Mouse (Mus musculus) limb, embryonic 10.5 days (tissue): Measurements from ENCODE around the gene Folr2. TPM values are rescaled to one million over a fixed set of nuclear protein-coding genes. Genes with fewer than 3 reads are reported as not detected.

Experiments
- DNase-seq: peaks from one replicate; pipeline ENCODE4 v3.0.0-alpha.2; 2017; ENCODE audit warnings: low spot score
- H3K27ac ChIP-seq: fragments of 300-500 bp; sonication (generic); 2 replicates; pipeline ENCODE4 v1.5.1; 2016; ENCODE audit warnings: mild to moderate bottlenecking
- H3K27me3 ChIP-seq: fragments of 300-500 bp; sonication (generic); 2 replicates; pipeline ENCODE4 v1.6.1; 2016; ENCODE audit warnings: low read depth, mild to moderate bottlenecking; ENCODE audit not compliant: poor library complexity, severe bottlenecking
- H3K36me3 ChIP-seq: fragments of 300-500 bp; sonication (generic); 2 replicates; pipeline ENCODE4 v1.6.1; 2016; ENCODE audit warnings: mild to moderate bottlenecking, moderate library complexity
- H3K4me1 ChIP-seq: fragments of 300-500 bp; sonication (generic); 2 replicates; pipeline ENCODE4 v1.6.1; 2016
- H3K4me3 ChIP-seq: fragments of 300-500 bp; sonication (generic); 2 replicates; pipeline ENCODE4 v1.5.1; 2016; ENCODE audit warnings: mild to moderate bottlenecking, moderate library complexity
- H3K9me3 ChIP-seq: fragments of 300-500 bp; sonication (generic); replicated peaks from 2 replicates; pipeline ENCODE4 v1.6.1; 2016; ENCODE audit warnings: mild to moderate bottlenecking
- WGBS: fragments of 180-500 bp; shearing (Covaris S2); methylation state at CpG from one replicate; pipeline ENCODE4 v1.1.7; 2016; 5-methylcytosine and 5-hydroxymethylcytosine counted together
- polyA plus RNA-seq: library from polyadenylated mRNA; unstranded; fragments of >200 nt; fragmentation: Nextera tagmentation; extraction: Ambion mirVana; gene quantifications from 2 replicates; pipeline ENCODE4 v1.2.1, GENCODE M21; 2016

Gene Folr2
- polyA plus RNA-seq, 1 experiment from 2014 or later = 0.21 TPM

- H3K9me3 ChIP-seq = no peaks in the 10 kb centered on the region
- 77% methylated on average over 9 of the region's 9 CpGs for WGBS
These were observed 25.6 kb upstream of the Folr2 start for GRCm38 (mm10) chr7:101882413-101883154.

GRCm38 (mm10) chr7:101880855-101881254 lies 23.9 kb upstream of the Folr2 start:
- H3K36me3 ChIP-seq = no peaks in the 10 kb centered on the region
- no peaks in the 10 kb centered on the region for H3K9me3 ChIP-seq
- 84% methylated on average over 4 of the region's 4 CpGs for WGBS
- H3K27me3 ChIP-seq = no peaks in the 10 kb centered on the region
- no peak overlapping the region for H3K27ac ChIP-seq
- no peaks in the 10 kb centered on the region for H3K4me1 ChIP-seq
- DNase-seq = no peak
- H3K4me3 ChIP-seq = no peak overlapping the region

More at GRCm38 (mm10) chr7:101882413-101883154, 25.6 kb upstream of the Folr2 start:
- Histone ChIP-seq H3K27me3 (no peaks in the 10 kb centered on the region), H3K4me3 (no peak overlapping the region), H3K36me3 (no peaks in the 10 kb centered on the region), H3K4me1 (no peaks in the 10 kb centered on the region), H3K27ac (no peak overlapping the region)
- no peak for DNase-seq

GRCm38 (mm10) chr7:101875978-101876377 lies 19.0 kb upstream of the Folr2 start:
- H3K27ac ChIP-seq = no peak overlapping the region
- no peak for DNase-seq
- no peaks in the 10 kb centered on the region for H3K9me3 ChIP-seq
- H3K36me3 ChIP-seq = no peaks in the 10 kb centered on the region
- H3K4me1 ChIP-seq = no peaks in the 10 kb centered on the region
- WGBS = 100% methylated on average over 1 of the region's 1 CpGs
- no peak overlapping the region for H3K4me3 ChIP-seq
- no peaks in the 10 kb centered on the region for H3K27me3 ChIP-seq

GRCm38 (mm10) chr7:101871296-101871695 lies 14.3 kb upstream of the Folr2 start:
- Histone ChIP-seq H3K9me3 (no peaks in the 10 kb centered on the region), H3K4me3 (no peak overlapping the region), H3K4me1 (no peaks in the 10 kb centered on the region), H3K27me3 (no peaks in the 10 kb centered on the region), H3K36me3 (no peaks in the 10 kb centered on the region), H3K27ac (no peak overlapping the region)
- 86% methylated on average over 3 of the region's 3 CpGs for WGBS
- DNase-seq = no peak

GRCm38 (mm10) chr7:101870629-101871028 lies 13.6 kb upstream of the Folr2 start, which contains the start of gene Folr1:
Gene Folr1 (minus strand): TSS chr7:101870788.
- no peak within 1 kb of the TSS for H3K27ac ChIP-seq
- H3K4me1 ChIP-seq = no peaks in the 10 kb centered on the region
- H3K9me3 ChIP-seq = no peaks in the 10 kb centered on the region
- WGBS = 55% methylated on average over 2 of the region's 2 CpGs
- H3K27me3 ChIP-seq = no peaks in the 10 kb centered on the region
- H3K36me3 ChIP-seq = no peaks in the 10 kb centered on the region
- no peak within 1 kb of the TSS for H3K4me3 ChIP-seq
- no peak for DNase-seq

GRCm38 (mm10) chr7:101869163-101869500 lies 12.1 kb upstream of the Folr2 start:
- Histone ChIP-seq H3K27ac (no peak overlapping the region), H3K9me3 (no peaks in the 10 kb centered on the region), H3K27me3 (no peaks in the 10 kb centered on the region), H3K4me3 (no peak overlapping the region), H3K36me3 (no peaks in the 10 kb centered on the region), H3K4me1 (no peaks in the 10 kb centered on the region)
- no peak for DNase-seq
- 78% methylated on average over 7 of the region's 7 CpGs for WGBS

GRCm38 (mm10) chr7:101868241-101869162 lies 11.5 kb upstream of the Folr2 start:
- Histone ChIP-seq H3K9me3 (no peaks in the 10 kb centered on the region), H3K36me3 (no peaks in the 10 kb centered on the region), H3K4me3 (no peak overlapping the region), H3K27ac (no peak overlapping the region), H3K27me3 (no peaks in the 10 kb centered on the region), H3K4me1 (no peaks in the 10 kb centered on the region)
- no peak for DNase-seq
- 84% methylated on average over 13 of the region's 13 CpGs for WGBS

- Histone ChIP-seq H3K27me3 (no peaks in the 10 kb centered on the region), H3K4me3 (no peak overlapping the region), H3K36me3 (no peaks in the 10 kb centered on the region), H3K9me3 (no peaks in the 10 kb centered on the region), H3K27ac (no peak overlapping the region), H3K4me1 (no peaks in the 10 kb centered on the region)
- WGBS = 90% methylated on average over 4 of the region's 4 CpGs
- no peak for DNase-seq
These were observed 10.5 kb upstream of the Folr2 start for GRCm38 (mm10) chr7:101867482-101867881.

- no peaks in the 10 kb centered on the region for H3K36me3 ChIP-seq
- WGBS = 86% methylated on average over 11 of the region's 11 CpGs
- no peaks in the 10 kb centered on the region for H3K27me3 ChIP-seq
- no peak overlapping the region for H3K4me3 ChIP-seq
- no peaks in the 10 kb centered on the region for H3K4me1 ChIP-seq
- no peaks in the 10 kb centered on the region for H3K9me3 ChIP-seq
- DNase-seq = no peak
- no peak overlapping the region for H3K27ac ChIP-seq
These were observed 9.7 kb upstream of the Folr2 start for GRCm38 (mm10) chr7:101866491-101867265.

GRCm38 (mm10) chr7:101863415-101863814 lies 6.4 kb upstream of the Folr2 start, which contains the start of gene Anapc15:
Gene Anapc15 (plus strand): TSS chr7:101863715.
- H3K36me3 ChIP-seq = no peaks in the 10 kb centered on the region
- H3K27ac ChIP-seq = no peak within 1 kb of the TSS
- no peaks in the 10 kb centered on the region for H3K9me3 ChIP-seq
- no peak for DNase-seq
- H3K4me1 ChIP-seq = no peaks in the 10 kb centered on the region
- H3K27me3 ChIP-seq = no peaks in the 10 kb centered on the region
- 83% methylated on average over 3 of the region's 3 CpGs for WGBS
- H3K4me3 ChIP-seq = no peak within 1 kb of the TSS

- Histone ChIP-seq H3K4me1 (no peaks in the 10 kb centered on the region), H3K27ac (no peak overlapping the region), H3K4me3 (no peak overlapping the region), H3K27me3 (no peaks in the 10 kb centered on the region), H3K36me3 (no peaks in the 10 kb centered on the region), H3K9me3 (no peaks in the 10 kb centered on the region)
- no peak for DNase-seq
- WGBS = 79% methylated on average over 3 of the region's 3 CpGs
These were observed 5.3 kb upstream of the Folr2 start for GRCm38 (mm10) chr7:101862291-101862690.

- DNase-seq = no peak
- no peak overlapping the region for H3K4me3 ChIP-seq
- H3K27ac ChIP-seq = no peak overlapping the region
- H3K9me3 ChIP-seq = no peaks in the 10 kb centered on the region
- H3K27me3 ChIP-seq = no peaks in the 10 kb centered on the region
- no peaks in the 10 kb centered on the region for H3K4me1 ChIP-seq
- no peaks in the 10 kb centered on the region for H3K36me3 ChIP-seq
These were observed 4.0 kb upstream of the Folr2 start for GRCm38 (mm10) chr7:101860978-101861377.
